Mouse (Mus musculus) liver, embryonic 14.5 days (tissue): ENCODE data around the gene Lrrc19.
"Not testable (repeated sequence)": the region's sequence is repeated elsewhere in the genome, so short reads cannot be mapped to it uniquely, and the experiment has no call there.

Source experiments
- CTCF ChIP-seq: IDR thresholded peaks from 2 replicates; pipeline ENCODE4 v1.5.1; 2016; ENCODE audit warnings: antibody characterized with exemption, low read depth, control low read depth
- EP300 ChIP-seq: IDR thresholded peaks from 2 replicates; pipeline ENCODE4 v1.6.1; 2016; ENCODE audit warnings: antibody characterized with exemption, low read depth

- TF ChIP-seq CTCF, EP300: not testable (repeated sequence)
Observed at GRCm38 (mm10) chr4:94689804-94690203, 39.9 kb upstream of the Lrrc19 start.
